Mouse (Mus musculus) adrenal gland, postnatal 0 days (tissue): Measurements from ENCODE around the gene Gzmn. TPM values are rescaled to one million over a fixed set of nuclear protein-coding genes. Genes with fewer than 3 reads are reported as not detected.

Experiments used
- polyA plus RNA-seq: library from polyadenylated mRNA; unstranded; fragments of >200 nt; fragmentation: Nextera tagmentation; extraction: Ambion mirVana; gene quantifications from 2 replicates; pipeline ENCODE4 v1.2.1, GENCODE M21; 2015

Gene Gzmn
- polyA plus RNA-seq = not detected in 2 replicates

GRCm38 (mm10) chr14:56174499-56174898 is at the start of gene Gzmn:
TSS of gene Gzmn (minus strand) at chr14:56174599.

GRCm38 (mm10) chr14:56211317-56211716 is 36.9 kb upstream of the Gzmn start, which contains the start of gene Gzmf:
TSS of gene Gzmf (minus strand) at chr14:56211417.

GRCm38 (mm10) chr14:56159479-56159878 is 14.9 kb downstream of the Gzmn start, which contains the start of gene Gzmg:
TSS of gene Gzmg (minus strand) at chr14:56159579.

DNA sequence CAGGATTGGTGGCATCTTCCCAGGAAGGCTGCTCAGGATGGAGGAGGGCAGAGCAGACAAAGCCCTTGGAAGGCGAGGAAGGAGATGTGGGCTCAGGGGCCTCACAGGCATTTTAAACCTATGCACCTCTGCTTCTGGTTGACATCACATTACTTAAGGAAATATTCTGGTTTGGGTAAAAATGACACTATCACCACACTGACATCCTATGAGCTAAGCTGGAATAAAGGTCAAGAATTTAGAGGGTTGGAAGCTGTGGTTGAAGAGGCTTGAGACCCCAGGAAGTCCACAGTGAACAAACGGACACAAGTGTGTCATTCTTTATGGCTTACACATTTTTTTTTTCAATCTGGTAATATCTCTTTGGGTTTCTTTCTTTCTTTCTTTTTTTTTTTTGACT is 41.9 kb downstream of the Gzmn start, which contains the start of gene Gzmd:
Gzmd (minus strand) TSS at position 101 of the 400 bp plus-strand sequence.

GRCm38 (mm10) chr14:56120525-56120924 is 53.9 kb downstream of the Gzmn start, which contains the start of gene Gzme:
TSS of gene Gzme (minus strand) at chr14:56120625.

Other genes with a start within 250 kb of the Gzmn start
- 45.9 and 61.2 TPM in 2 replicates for gene Cma1, start 229.9 kb downstream of the Gzmn start, polyA plus RNA-seq
- not detected in 2 replicates for gene Cma2, start 223.6 kb downstream of the Gzmn start, polyA plus RNA-seq
- gene Mcpt1, start 156.6 kb downstream of the Gzmn start, polyA plus RNA-seq = not detected in 2 replicates
- not detected in 2 replicates for gene Mcpt9, start 144.1 kb downstream of the Gzmn start, polyA plus RNA-seq
- 0.12 TPM in 1 of 2 replicates, not detected in the other for gene Mcpt2, start 132.6 kb downstream of the Gzmn start, polyA plus RNA-seq
- gene Mcpt4, start 112.3 kb downstream of the Gzmn start, polyA plus RNA-seq = 3.6 and 6.1 TPM in 2 replicates
- gene Mcpt8, start 89.3 kb downstream of the Gzmn start, polyA plus RNA-seq = 0.30 and 0.81 TPM in 2 replicates
- 2.7 and 3.5 TPM in 2 replicates for gene Ctsg, start 72.0 kb downstream of the Gzmn start, polyA plus RNA-seq
- not detected in 2 replicates for gene Gzme, start 54.0 kb downstream of the Gzmn start, polyA plus RNA-seq
- gene Gzmd, start 42.0 kb downstream of the Gzmn start, polyA plus RNA-seq = not detected in 2 replicates
- gene Gzmg, start 15.0 kb downstream of the Gzmn start, polyA plus RNA-seq = not detected in 2 replicates
- gene Gzmf, start 36.8 kb upstream of the Gzmn start, polyA plus RNA-seq = not detected in 2 replicates
- 0.25 TPM in 1 of 2 replicates, not detected in the other for gene Gzmc, start 60.1 kb upstream of the Gzmn start, polyA plus RNA-seq
- 0.14 and 0.33 TPM in 2 replicates for gene Gzmb, start 87.7 kb upstream of the Gzmn start, polyA plus RNA-seq
- 0.24 and 0.48 TPM in 2 replicates for gene Atp12a, start 190.5 kb upstream of the Gzmn start, polyA plus RNA-seq
- 0.90 and 1.7 TPM in 2 replicates for gene Rnf17, start 228.0 kb upstream of the Gzmn start, polyA plus RNA-seq